Mouse (Mus musculus) small intestine, adult 2 months (tissue): ENCODE results near the gene Kcnn3. TPM values are rescaled to one million over a fixed set of nuclear protein-coding genes. Genes with fewer than 3 reads are reported as not detected.

Experiments used
- H3K27ac ChIP-seq: fragments of 200-500 bp; 2 replicates; pipeline ENCODE4 v1.5.1; 2012; ENCODE audit warnings: low read depth, low read length, control low read depth, inconsistent platforms; ENCODE audit not compliant: insufficient read depth
- H3K27me3 ChIP-seq: fragments of 200-500 bp; 2 replicates; pipeline ENCODE4 v1.6.1; 2012; ENCODE audit warnings: mild to moderate bottlenecking, moderate library complexity, low read length, inconsistent platforms; ENCODE audit not compliant: control insufficient read depth, insufficient read depth
- H3K36me3 ChIP-seq: fragments of 200-500 bp; 2 replicates; pipeline ENCODE4 v1.6.1; 2012; ENCODE audit warnings: mild to moderate bottlenecking, low read length, control low read depth, inconsistent platforms; ENCODE audit not compliant: control insufficient read depth, insufficient read depth
- H3K4me1 ChIP-seq: fragments of 200-500 bp; 2 replicates; pipeline ENCODE4 v1.6.1; 2012; ENCODE audit warnings: low read length, inconsistent platforms, mixed read lengths; ENCODE audit not compliant: control insufficient read depth, insufficient read depth, insufficient read length
- H3K4me3 ChIP-seq: fragments of 200-500 bp; 2 replicates; pipeline ENCODE4 v1.5.1; 2012; ENCODE audit warnings: low read depth, mild to moderate bottlenecking, control low read depth, inconsistent platforms, low read length, moderate library complexity
- CTCF ChIP-seq: fragments of 200-500 bp; IDR thresholded peaks from 2 replicates; pipeline ENCODE4 v1.5.1; 2012; ENCODE audit warnings: low read depth, mild to moderate bottlenecking, control low read depth, inconsistent platforms, low read length, moderate library complexity, mixed read lengths; ENCODE audit not compliant: insufficient replicate concordance, insufficient read length; ENCODE audit errors: extremely low read depth
- POLR2A ChIP-seq: fragments of 200-500 bp; IDR thresholded peaks from 2 replicates; pipeline ENCODE4 v1.6.1; 2012; ENCODE audit warnings: low read depth, mild to moderate bottlenecking, control low read depth, inconsistent platforms, low read length, moderate library complexity
- WGBS: fragments of 180-500 bp; shearing (Covaris S2); methylation state at CpG from one replicate; pipeline ENCODE4 v1.1.7; 2018; 5-methylcytosine and 5-hydroxymethylcytosine counted together
- polyA plus RNA-seq: library from polyadenylated mRNA; depleted of rRNA; stranded (reverse); fragments of >200 nt; gene quantifications from 2 replicates; pipeline ENCODE4 v1.2.3, GENCODE M21; 2012

Kcnn3 gene
- polyA plus RNA-seq, 1 experiment: 4.6 TPM

DNA sequence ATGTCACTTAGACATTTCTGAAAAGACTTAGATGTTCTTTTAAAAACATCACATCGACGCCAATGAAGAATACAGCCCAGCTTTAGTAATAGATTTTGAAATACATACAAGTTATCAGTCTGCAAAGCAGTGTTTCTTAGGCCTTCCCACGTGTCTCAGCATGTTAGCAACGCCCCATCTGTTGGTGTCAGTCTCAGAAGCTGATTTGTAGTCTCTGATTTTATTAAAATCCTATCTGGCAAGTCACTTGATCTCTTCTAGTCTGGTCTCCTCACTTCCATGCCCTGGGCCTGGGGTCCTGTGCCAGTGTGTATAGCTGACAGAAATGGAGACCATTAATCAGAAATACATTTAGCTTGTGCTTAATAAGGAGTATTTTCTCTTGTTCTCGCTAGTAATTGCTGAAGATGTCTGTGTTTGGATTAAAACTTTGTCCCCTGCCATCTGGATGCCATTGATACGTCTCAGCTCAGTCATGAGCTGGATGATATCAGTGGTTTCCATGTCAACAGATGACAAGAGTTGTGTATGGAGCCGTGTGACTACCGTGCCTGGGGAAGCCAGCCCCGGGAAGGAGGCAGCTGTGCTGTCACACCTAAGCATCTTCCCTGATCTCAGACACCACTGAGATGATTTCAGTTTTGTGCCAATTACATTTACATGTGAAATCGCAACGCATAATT is 140.1 kb downstream of the Kcnn3 start:
- 59% methylated on average over 11 of the region's 11 CpGs for WGBS

DNA sequence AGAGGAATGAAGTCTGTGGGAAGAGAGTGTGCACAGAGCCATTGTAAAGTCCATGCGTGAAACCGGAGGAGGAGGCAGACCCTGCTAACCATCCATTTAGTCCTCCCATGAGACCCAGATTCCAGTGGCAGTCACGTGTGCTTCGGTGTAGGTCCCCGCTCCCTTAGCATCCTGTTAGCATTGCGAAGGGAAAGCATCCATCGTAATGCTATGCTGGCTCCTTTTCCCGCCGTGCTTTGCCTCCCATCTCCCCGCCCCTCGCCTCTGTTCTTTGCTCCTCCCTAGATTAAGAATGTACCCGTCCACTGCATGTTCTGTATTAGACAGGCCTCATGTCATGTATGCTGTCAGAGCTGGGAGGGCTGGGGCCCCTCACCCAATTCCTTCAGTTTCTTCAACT is 144.8 kb downstream of the Kcnn3 start:
- Histone ChIP-seq H3K27me3 (no peaks in the 10 kb centered on the region), H3K4me3 (no peak overlapping the region), H3K36me3 (no peaks in the 10 kb centered on the region), H3K4me1 (no peaks in the 10 kb centered on the region), H3K27ac (no peak overlapping the region)
- WGBS: 62% methylated on average over 12 of the region's 12 CpGs
- TF ChIP-seq POLR2A (no peak), CTCF (no peak)

More for the DNA sequence above, 140.1 kb downstream of the Kcnn3 start:
- TF ChIP-seq CTCF (no peak), POLR2A (no peak)
- H3K27me3 ChIP-seq: no peaks in the 10 kb centered on the region
- H3K4me3 ChIP-seq: no peak overlapping the region
- H3K4me1 ChIP-seq: no peaks in the 10 kb centered on the region
- no peaks in the 10 kb centered on the region for H3K36me3 ChIP-seq
- H3K27ac ChIP-seq: no peak overlapping the region

DNA sequence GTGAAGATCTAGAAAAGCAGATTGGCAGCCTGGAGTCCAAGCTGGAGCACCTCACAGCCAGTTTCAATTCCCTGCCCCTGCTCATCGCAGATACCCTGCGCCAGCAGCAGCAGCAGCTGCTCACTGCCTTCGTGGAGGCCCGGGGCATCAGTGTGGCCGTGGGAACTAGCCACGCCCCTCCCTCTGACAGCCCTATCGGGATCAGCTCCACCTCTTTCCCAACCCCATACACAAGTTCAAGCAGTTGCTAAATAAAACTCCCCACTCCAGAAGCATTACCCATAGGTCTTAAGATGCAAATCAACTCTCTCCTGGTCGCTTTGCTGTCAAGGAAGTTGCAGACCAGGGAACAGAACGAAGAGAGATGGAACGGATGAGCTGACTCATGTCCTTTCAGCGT is 147.2 kb downstream of the Kcnn3 start:
- no peak for TF ChIP-seq CTCF
- TF ChIP-seq POLR2A: no peak
- Histone ChIP-seq H3K27ac (no peak overlapping the region), H3K4me1 (no peaks in the 10 kb centered on the region), H3K27me3 (no peaks in the 10 kb centered on the region), H3K36me3 (no peaks in the 10 kb centered on the region), H3K4me3 (no peak overlapping the region)
- WGBS: 32% methylated on average over 11 of the region's 11 CpGs

DNA sequence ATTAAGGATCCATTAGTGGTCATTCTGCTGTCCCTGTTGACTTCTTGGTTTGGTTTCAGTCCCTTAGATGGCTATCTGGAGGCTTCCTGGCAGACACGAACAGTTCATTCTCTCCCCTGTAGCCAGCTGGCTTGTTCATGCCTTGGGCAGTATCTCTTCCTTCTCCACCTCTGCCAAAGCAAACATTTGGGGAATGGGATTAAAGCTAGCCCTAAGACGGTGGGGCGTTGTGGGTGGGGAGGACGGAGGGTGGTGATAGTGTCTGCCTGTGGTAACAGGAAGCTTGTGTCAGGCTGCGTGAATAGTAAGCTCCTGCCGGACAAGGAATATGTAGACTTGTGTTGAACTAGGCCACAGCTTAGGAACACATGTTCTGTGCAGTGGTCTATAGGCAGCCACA is 151.4 kb downstream of the Kcnn3 start:
- Histone ChIP-seq H3K36me3 (no peaks in the 10 kb centered on the region), H3K27ac (no peak overlapping the region), H3K27me3 (no peaks in the 10 kb centered on the region), H3K4me3 (no peak overlapping the region), H3K4me1 (no peaks in the 10 kb centered on the region)
- TF ChIP-seq CTCF (no peak), POLR2A (no peak)
- 21% methylated on average over 6 of the region's 6 CpGs for WGBS

DNA sequence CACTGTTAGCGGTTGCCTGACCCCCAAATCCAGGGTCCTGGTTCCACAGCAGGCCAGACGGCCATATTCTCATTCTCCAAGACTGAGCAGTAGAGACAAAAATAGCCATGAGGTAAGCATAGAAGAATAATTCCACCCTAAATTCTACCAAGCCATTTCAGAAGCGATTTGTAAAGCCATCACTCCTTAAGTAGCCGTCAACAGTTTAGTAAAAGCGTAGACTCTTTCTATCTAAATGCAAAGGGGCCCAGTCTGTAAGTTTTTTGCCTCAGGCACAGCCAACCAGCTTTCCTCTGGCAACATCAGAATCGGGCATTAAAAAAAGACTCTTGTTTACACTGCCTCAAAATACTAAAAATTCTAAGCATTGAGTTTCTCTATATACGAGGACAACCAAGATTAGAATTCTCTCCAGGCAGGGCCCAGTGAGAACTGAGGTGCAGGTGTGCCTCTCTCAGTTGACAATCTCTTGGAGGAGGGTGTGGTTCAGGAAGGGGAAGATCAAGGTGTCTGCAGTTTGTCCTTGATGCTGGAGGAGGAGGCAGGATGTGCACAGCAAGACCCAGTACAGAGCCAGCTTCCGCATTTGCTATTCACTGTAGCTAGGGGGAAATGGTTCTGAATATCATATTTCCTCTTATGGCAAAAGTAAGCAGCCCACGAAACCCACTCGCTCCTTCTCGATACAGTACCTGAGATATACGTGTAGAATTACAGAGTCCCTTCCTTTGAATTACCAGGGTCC is 152.8 kb downstream of the Kcnn3 start:
- Histone ChIP-seq H3K27ac (no peak overlapping the region), H3K27me3 (0 out of 2 replicates have a peak, but pooled peaks cover 2% of the 10 kb centered on the region), H3K4me3 (no peak overlapping the region), H3K4me1 (no peaks in the 10 kb centered on the region), H3K36me3 (no peaks in the 10 kb centered on the region)
- TF ChIP-seq POLR2A (no peak), CTCF (no peak)
- 78% methylated on average over 12 of the region's 12 CpGs for WGBS

DNA sequence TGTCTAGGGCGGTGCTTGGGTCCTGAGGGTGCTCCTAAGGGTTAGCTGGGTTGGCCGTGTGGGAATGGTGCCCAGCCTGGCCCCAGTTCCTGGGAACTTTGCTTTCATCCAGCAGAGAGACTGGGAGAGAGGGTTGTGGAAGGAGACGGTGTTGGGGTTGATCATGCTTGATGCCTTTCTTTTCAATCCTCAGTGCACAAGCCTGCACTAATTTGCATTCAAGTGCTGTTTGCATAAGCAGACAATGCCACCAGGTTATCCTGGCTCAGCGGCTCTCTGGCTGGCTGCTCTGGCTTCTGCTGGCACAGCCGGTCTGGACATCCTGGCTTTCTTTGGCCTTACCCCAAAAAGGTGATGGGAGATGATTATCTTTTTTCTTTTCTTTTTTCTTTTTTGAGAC is 157.7 kb downstream of the Kcnn3 start:
- 73% methylated on average over 5 of the region's 5 CpGs for WGBS
- H3K4me1 ChIP-seq: no peaks in the 10 kb centered on the region
- H3K36me3 ChIP-seq: no peaks in the 10 kb centered on the region
- H3K4me3 ChIP-seq: no peak overlapping the region
- no peak for TF ChIP-seq POLR2A
- TF ChIP-seq CTCF: no peak
- no peak overlapping the region for H3K27ac ChIP-seq
- H3K27me3 ChIP-seq: 0 out of 2 replicates have a peak, but pooled peaks cover 2% of the 10 kb centered on the region

DNA sequence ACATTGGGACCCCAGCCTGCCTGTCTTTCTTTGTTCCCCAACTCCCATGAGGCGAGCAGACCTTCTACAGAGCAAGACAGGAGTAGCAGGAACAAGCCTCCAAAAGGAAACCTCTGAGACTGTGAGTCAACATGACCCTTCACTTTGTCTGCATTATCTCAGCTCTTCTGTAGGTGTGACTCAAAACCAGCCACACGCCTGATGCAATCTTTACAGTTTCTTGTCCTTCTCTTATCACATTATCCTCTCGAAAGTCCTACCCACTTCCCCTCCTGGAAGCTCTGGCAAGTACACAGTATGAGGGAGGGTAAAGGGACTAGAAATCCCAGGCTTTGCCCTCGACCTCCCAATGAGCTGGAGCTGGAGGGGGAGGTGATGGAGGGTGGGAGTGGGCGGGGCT is 166.1 kb downstream of the Kcnn3 start:
- H3K27me3 ChIP-seq: no peaks in the 10 kb centered on the region
- 19% methylated on average over 5 of the region's 5 CpGs for WGBS
- TF ChIP-seq POLR2A (no peak), CTCF (no peak)
- H3K27ac ChIP-seq: no peak overlapping the region
- H3K4me3 ChIP-seq: no peak overlapping the region
- H3K4me1 ChIP-seq: peaks cover 3% of the 10 kb centered on the region; the same call in 1 of the 2 replicates
- no peaks in the 10 kb centered on the region for H3K36me3 ChIP-seq
